Mouse (Mus musculus) retina, embryonic 14.5 days (tissue): ENCODE measurements around the gene Sowaha.

ENCODE experiments used
- DNase-seq: peaks from one replicate; pipeline ENCODE4 v3.0.0-alpha.2; 2015; ENCODE audit warnings: low spot score

Sowaha gene

GRCm38 (mm10) chr11:53505026-53505663 lies 25.1 kb upstream of the Sowaha start:
- no peak for DNase-seq

- DNase-seq, result no peak
Observed at GRCm38 (mm10) chr11:53504376-53504775, 24.3 kb upstream of the Sowaha start.

GRCm38 (mm10) chr11:53503738-53504137 lies 23.7 kb upstream of the Sowaha start:
- DNase-seq, result no peak

- DNase-seq, result no peak
Observed at GRCm38 (mm10) chr11:53502039-53502765, 22.1 kb upstream of the Sowaha start.

GRCm38 (mm10) chr11:53500569-53500968 lies 20.5 kb upstream of the Sowaha start:
- DNase-seq, result no peak

GRCm38 (mm10) chr11:53496946-53497345 lies 16.9 kb upstream of the Sowaha start:
- no peak for DNase-seq

- no peak for DNase-seq
Observed at GRCm38 (mm10) chr11:53495417-53495816, 15.3 kb upstream of the Sowaha start.

- DNase-seq, result peak; percentile 73
Observed at GRCm38 (mm10) chr11:53493243-53493955, 13.3 kb upstream of the Sowaha start.

- DNase-seq, result peak; percentile 82
Observed at GRCm38 (mm10) chr11:53491954-53492401, 11.9 kb upstream of the Sowaha start.

GRCm38 (mm10) chr11:53489421-53489820 lies 9.3 kb upstream of the Sowaha start:
- no peak for DNase-seq

- no peak for DNase-seq
Observed at GRCm38 (mm10) chr11:53489007-53489406, 8.9 kb upstream of the Sowaha start.

GRCm38 (mm10) chr11:53486822-53487594 lies 6.9 kb upstream of the Sowaha start:
- DNase-seq, result no peak

- DNase-seq, result no peak
Observed at GRCm38 (mm10) chr11:53486351-53486750, 6.3 kb upstream of the Sowaha start.

- no peak for DNase-seq
Observed at GRCm38 (mm10) chr11:53485719-53486118, 5.6 kb upstream of the Sowaha start.

- no peak for DNase-seq
Observed at GRCm38 (mm10) chr11:53483159-53483891, 3.3 kb upstream of the Sowaha start.

GRCm38 (mm10) chr11:53481088-53481730 lies 1.1 kb upstream of the Sowaha start:
- no peak for DNase-seq

- peak; percentile 52 for DNase-seq
Observed at GRCm38 (mm10) chr11:53479171-53479782, 797 bp downstream of the Sowaha start.

GRCm38 (mm10) chr11:53478383-53479170 lies 1.5 kb downstream of the Sowaha start:
- no peak for DNase-seq

GRCm38 (mm10) chr11:53477833-53478232 lies 2.2 kb downstream of the Sowaha start:
- no peak for DNase-seq

- no peak for DNase-seq
Observed at GRCm38 (mm10) chr11:53475620-53476019, 4.5 kb downstream of the Sowaha start.
